Comparison of ENCODE assay signal across 24 mouse cellular contexts in the genomic region with DNA sequence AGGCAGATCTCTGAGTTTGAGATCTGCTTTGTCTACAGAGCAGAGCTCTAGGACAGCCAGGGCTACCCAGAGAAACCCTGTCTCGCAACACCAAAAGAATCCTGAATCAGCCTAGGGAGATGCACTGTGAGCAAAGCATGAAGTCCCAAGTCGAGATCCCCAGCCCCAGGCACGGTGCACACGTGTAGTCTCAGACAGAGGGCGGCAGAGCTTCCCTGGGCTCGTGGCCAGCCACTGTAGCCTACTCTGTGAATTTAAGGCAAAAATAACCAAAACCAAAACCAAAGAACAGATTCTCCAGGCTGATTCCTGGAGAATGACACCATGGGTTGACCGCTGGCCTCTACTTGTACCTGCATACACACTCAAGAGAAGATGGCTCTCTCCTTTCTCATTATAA.
A peak's percentile ranks its signal among the peaks of the same experiment; 100 is the strongest.
DNase-seq lines count a peak whose midpoint lies in the region; ATAC-seq and TF ChIP-seq lines count a peak whose summit lies in the region.
"Had no signal": no experiment of that assay in that cellular context is flagged by ENCODE, and none has a peak within 500 bp of the region (broad histone marks: within the 10 kb centered on the region; RNA-seq: fewer than 3 reads in every experiment).

No protein-coding gene starts in this region.

- no peak overlapping the region for H3K4me2 ChIP-seq in kidney, postnatal 0 days (ENCODE audit: low read length)
- H3K4me2 ChIP-seq in midbrain, embryonic 14.5 days (ENCODE audit: low read length), result no peak overlapping the region
- no peak overlapping the region for H3K4me2 ChIP-seq in neural tube, embryonic 15.5 days
- H3K4me2 ChIP-seq: embryonic facial prominence, embryonic 12.5 days; forebrain, embryonic 12.5 days; heart, embryonic 15.5 days; hindbrain, embryonic 15.5 days; liver, embryonic 12.5 days had no signal

- no peaks in the 10 kb centered on the region for H3K27me3 ChIP-seq in kidney, postnatal 0 days (ENCODE audit: insufficient read depth, low read length)
- H3K27me3 ChIP-seq in midbrain, embryonic 10.5 days (ENCODE audit: low read depth, poor library complexity, severe bottlenecking), result no peaks in the 10 kb centered on the region
- no peaks in the 10 kb centered on the region for H3K27me3 ChIP-seq in midbrain, embryonic 14.5 days (ENCODE audit: control insufficient read depth, insufficient read depth, low read length)
- no peaks in the 10 kb centered on the region for H3K27me3 ChIP-seq in neural tube, embryonic 15.5 days (replicated peaks)
- H3K27me3 ChIP-seq: embryonic facial prominence, embryonic 12.5 days; forebrain, embryonic 12.5 days; heart, embryonic 15.5 days; hindbrain, embryonic 15.5 days; liver, embryonic 12.5 days had no signal

- WGBS in kidney, postnatal 0 days, result 79% methylated on average over 7 of the region's 7 CpGs
- 82% methylated on average over 7 of the region's 7 CpGs for WGBS in midbrain, embryonic 10.5 days
- WGBS in midbrain, embryonic 14.5 days, result 82% methylated on average over 7 of the region's 7 CpGs
- WGBS in neural tube, embryonic 15.5 days, result 87% methylated on average over 7 of the region's 7 CpGs

- H3K36me3 ChIP-seq in kidney, postnatal 0 days (ENCODE audit: insufficient read depth, low read length), result no peaks in the 10 kb centered on the region
- no peaks in the 10 kb centered on the region for H3K36me3 ChIP-seq in midbrain, embryonic 10.5 days
- no peaks in the 10 kb centered on the region for H3K36me3 ChIP-seq in midbrain, embryonic 14.5 days (ENCODE audit: control insufficient read depth, insufficient read depth, low read length)
- no peaks in the 10 kb centered on the region for H3K36me3 ChIP-seq in neural tube, embryonic 15.5 days
- H3K36me3 ChIP-seq: embryonic facial prominence, embryonic 12.5 days; forebrain, embryonic 12.5 days; heart, embryonic 15.5 days; hindbrain, embryonic 15.5 days; liver, embryonic 12.5 days had no signal

- no peaks in the 10 kb centered on the region for H3K9me3 ChIP-seq in kidney, postnatal 0 days (replicated peaks; ENCODE audit: low read length)
- H3K9me3 ChIP-seq in midbrain, embryonic 10.5 days (replicated peaks), result no peaks in the 10 kb centered on the region
- H3K9me3 ChIP-seq in midbrain, embryonic 14.5 days (ENCODE audit: control insufficient read depth, low read length), result no peaks in the 10 kb centered on the region
- no peaks in the 10 kb centered on the region for H3K9me3 ChIP-seq in neural tube, embryonic 15.5 days (replicated peaks)
- H3K9me3 ChIP-seq: embryonic facial prominence, embryonic 12.5 days; forebrain, embryonic 12.5 days; heart, embryonic 15.5 days; hindbrain, embryonic 15.5 days; liver, embryonic 12.5 days had no signal

- intact Hi-C loops in gastrocnemius, postnatal 14 days (cut with DNase I; ENCODE audit: low total_unique reads), result no loop called here

- H3K9ac ChIP-seq in kidney, postnatal 0 days (ENCODE audit: low read depth, low read length), result no peak overlapping the region
- H3K9ac ChIP-seq in midbrain, embryonic 14.5 days (replicated peaks; ENCODE audit: low read length), result no peak overlapping the region
- H3K9ac ChIP-seq in neural tube, embryonic 15.5 days (replicated peaks), result no peak overlapping the region
- H3K9ac ChIP-seq: embryonic facial prominence, embryonic 12.5 days; forebrain, embryonic 12.5 days; heart, embryonic 15.5 days; hindbrain, embryonic 15.5 days; liver, embryonic 12.5 days had no signal

- no peak overlapping the region for H3K4me3 ChIP-seq in kidney, postnatal 0 days (replicated peaks; ENCODE audit: low read depth, low read length)
- no peak overlapping the region for H3K4me3 ChIP-seq in midbrain, embryonic 10.5 days
- no peak overlapping the region for H3K4me3 ChIP-seq in midbrain, embryonic 14.5 days (replicated peaks; ENCODE audit: low read depth, low read length)
- H3K4me3 ChIP-seq in neural tube, embryonic 15.5 days (replicated peaks), result no peak overlapping the region
- H3K4me3 ChIP-seq: embryonic facial prominence, embryonic 12.5 days; erythroblast, embryonic 14.5 days; forebrain, embryonic 12.5 days; gastrocnemius, adult 2 months; heart, embryonic 15.5 days; hindbrain, embryonic 15.5 days; liver, embryonic 12.5 days; myocyte had no signal

- H3K4me1 ChIP-seq in kidney, postnatal 0 days (replicated peaks; ENCODE audit: insufficient read depth, low read length), result no peaks in the 10 kb centered on the region
- H3K4me1 ChIP-seq in midbrain, embryonic 10.5 days, result peaks cover 9% of the 10 kb centered on the region
- no peaks in the 10 kb centered on the region for H3K4me1 ChIP-seq in midbrain, embryonic 14.5 days (ENCODE audit: control insufficient read depth, insufficient read depth, low read length)
- no peaks in the 10 kb centered on the region for H3K4me1 ChIP-seq in neural tube, embryonic 15.5 days
- H3K4me1 ChIP-seq: hindbrain, embryonic 15.5 days; liver, embryonic 12.5 days had no signal

- H3K27ac ChIP-seq in kidney, postnatal 0 days, result no peak overlapping the region
- peak overlapping the region; percentile 42; the same call in 1 of the 2 replicates for H3K27ac ChIP-seq in midbrain, embryonic 10.5 days (replicated peaks)
- no peak overlapping the region for H3K27ac ChIP-seq in midbrain, embryonic 14.5 days (replicated peaks; ENCODE audit: low read depth, low read length)
- H3K27ac ChIP-seq in neural tube, embryonic 15.5 days (replicated peaks), result no peak overlapping the region
- H3K27ac ChIP-seq: embryonic facial prominence, embryonic 12.5 days; forebrain, embryonic 12.5 days; gastrocnemius, adult 2 months; heart, embryonic 15.5 days; hindbrain, embryonic 15.5 days; liver, embryonic 12.5 days had no signal

- ATAC-seq in kidney, postnatal 0 days (replicated peaks; ENCODE audit: low FRiP score, low read depth), result no peak
- no peak for ATAC-seq in midbrain, embryonic 14.5 days (ENCODE audit: low FRiP score, low TSS enrichment)
- ATAC-seq in neural tube, embryonic 15.5 days (ENCODE audit: low FRiP score), result no peak
- ATAC-seq: liver, embryonic 12.5 days; midbrain, embryonic 16.5 days had no signal

- TF ChIP-seq CTCF in kidney, postnatal 0 days (IDR thresholded peaks at IDR 0.05; ENCODE audit: low read depth), result peak; percentile 16; the same call in 1 of the 2 replicates

- no peak for DNase-seq in kidney, postnatal 0 days (ENCODE audit: low spot score)
- DNase-seq in kidney, adult 8-10 months, result no peak
- DNase-seq in midbrain, embryonic 10.5 days (ENCODE audit: low spot score), result no peak
- no peak for DNase-seq in midbrain, embryonic 14.5 days
- peak; percentile 46 for DNase-seq in brain, adult 2 months (ENCODE audit: low read depth, low spot score)
- no peak for DNase-seq in gastrocnemius, postnatal 14 days
- DNase-seq: adrenal gland, postnatal 36 days; cerebellum, adult 11 months; cerebellum, adult 9-11 months; gastrocnemius, adult 2 months; heart, postnatal 36 days; kidney, adult 11 months; lung, adult 18-20 months; lung, postnatal 4 days; thymus, postnatal 25 days had no signal
